Mouse (Mus musculus) liver, postnatal 0 days (tissue): ENCODE measurements around the gene Gpc1. TPM values are rescaled to one million over a fixed set of nuclear protein-coding genes. Genes with fewer than 3 reads are reported as not detected.

ENCODE experiments used
- ATAC-seq: fragments of 200-750 bp; cut with Nextera tagmentation; 2 replicates; pipeline ENCODE4 v1.8.0; 2017; ENCODE audit warnings: mild to moderate bottlenecking, moderate library complexity
- DNase-seq: peaks from one replicate; pipeline ENCODE4 v3.0.0-alpha.2; 2016
- H3K27ac ChIP-seq: fragments of 300-500 bp; sonication (generic); 2 replicates; pipeline ENCODE4 v1.5.1; 2014; ENCODE audit warnings: antibody characterized with exemption, moderate library complexity, mild to moderate bottlenecking, low read depth
- H3K27me3 ChIP-seq: fragments of 300-500 bp; sonication (generic); 2 replicates; pipeline ENCODE4 v1.6.1; 2014; ENCODE audit warnings: low read length, control low read depth, mixed read lengths; ENCODE audit not compliant: insufficient read depth
- H3K36me3 ChIP-seq: fragments of 300-500 bp; sonication (generic); replicated peaks from 2 replicates; pipeline ENCODE4 v1.6.1; 2014; ENCODE audit warnings: mild to moderate bottlenecking, control low read depth, low read length, moderate library complexity, mixed read lengths; ENCODE audit not compliant: insufficient read depth
- H3K4me1 ChIP-seq: fragments of 300-500 bp; sonication (generic); 2 replicates; pipeline ENCODE4 v1.6.1; 2014; ENCODE audit warnings: antibody characterized with exemption, mild to moderate bottlenecking, control low read depth; ENCODE audit not compliant: insufficient read depth
- H3K4me2 ChIP-seq: fragments of 300-500 bp; sonication (generic); 2 replicates; pipeline ENCODE4 v1.6.1; 2014; ENCODE audit warnings: low read depth, mild to moderate bottlenecking, low read length, moderate library complexity, mixed read lengths
- H3K4me3 ChIP-seq: fragments of 300-500 bp; sonication (generic); 2 replicates; pipeline ENCODE4 v1.5.1; 2014; ENCODE audit warnings: low read depth, low read length
- H3K9ac ChIP-seq: fragments of 300-500 bp; sonication (generic); replicated peaks from 2 replicates; pipeline ENCODE4 v1.6.1; 2014; ENCODE audit warnings: mild to moderate bottlenecking, moderate library complexity
- H3K9me3 ChIP-seq: fragments of 300-500 bp; sonication (generic); 2 replicates; pipeline ENCODE4 v1.6.1; 2016; ENCODE audit warnings: mild to moderate bottlenecking, control low read depth, low read length, mixed read lengths
- CTCF ChIP-seq: sonication (generic); IDR thresholded peaks from 2 replicates; pipeline ENCODE4 v1.5.1; 2016; ENCODE audit warnings: antibody characterized with exemption, low read depth
- EP300 ChIP-seq: IDR thresholded peaks from 2 replicates; pipeline ENCODE4 v1.6.1; 2016; ENCODE audit warnings: antibody characterized with exemption, low read depth, mild to moderate bottlenecking
- WGBS: fragments of 180-500 bp; shearing (Covaris S2); extraction: QIAGEN DNeasy Blood & Tissue Kit; methylation state at CpG from one replicate; pipeline ENCODE4 v1.1.7; 2014; ENCODE audit not compliant: insufficient replicate concordance; 5-methylcytosine and 5-hydroxymethylcytosine counted together
- polyA plus RNA-seq: library from polyadenylated mRNA; unstranded; fragments of >200 nt; fragmentation: Nextera tagmentation; extraction: Ambion mirVana; gene quantifications from 2 replicates; pipeline ENCODE4 v1.2.1, GENCODE M21; 2015

Gpc1 gene
- polyA plus RNA-seq, 1 experiment from 2014 or later: 3.3 TPM

DNA sequence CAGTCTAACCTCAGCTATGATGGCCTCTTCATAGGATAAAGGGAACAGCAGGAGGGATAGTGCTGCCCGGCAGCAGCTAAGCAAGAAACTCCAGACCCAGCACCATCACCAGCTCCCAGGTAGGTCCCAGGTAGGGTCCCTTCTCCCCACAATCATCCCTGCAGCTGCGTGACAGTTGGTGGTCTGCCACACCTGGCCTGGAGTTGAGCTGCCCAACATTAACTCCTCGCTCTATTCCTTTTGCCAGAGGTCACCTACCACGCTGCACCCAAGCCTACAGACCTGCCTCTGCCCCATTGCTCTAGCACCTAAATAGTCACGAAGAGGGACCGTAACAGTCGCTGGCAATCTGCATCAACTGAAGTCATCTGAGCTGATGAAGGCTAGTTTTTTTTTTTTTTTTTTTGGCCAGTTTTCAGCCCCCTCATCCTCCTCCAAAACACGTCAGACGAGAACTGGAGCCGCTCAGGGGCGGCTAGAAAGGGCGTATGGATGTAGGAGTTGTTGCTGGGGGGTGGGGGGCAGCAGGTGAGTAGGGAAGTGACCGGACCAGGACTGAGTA is 738 bp upstream of the Gpc1 start:
- ATAC-seq (no peak), DNase-seq (no peak)
- 11% methylated on average over 13 of the region's 13 CpGs for WGBS
- Histone ChIP-seq H3K36me3 (no peaks in the 10 kb centered on the region), H3K4me1 (peaks cover 5% of the 10 kb centered on the region; the same call in 1 of the 2 replicates), H3K9me3 (no peaks in the 10 kb centered on the region), H3K4me3 (peak overlapping the region; percentile 54; the same call in 1 of the 2 replicates), H3K9ac (no peak overlapping the region), H3K27ac (no peak overlapping the region), H3K27me3 (peaks cover 42% of the 10 kb centered on the region), H3K4me2 (peak overlapping the region; percentile 75)
- TF ChIP-seq EP300 (no peak), CTCF (no peak)

GRCm38 (mm10) chr1:92832011-92833010 is 866 bp downstream of the Gpc1 start:
- Histone ChIP-seq H3K4me1 (peaks cover 5% of the 10 kb centered on the region; the same call in 1 of the 2 replicates), H3K36me3 (no peaks in the 10 kb centered on the region), H3K9ac (peak overlapping the region; percentile 58; the same call in 1 of the 2 replicates), H3K27me3 (peaks cover 42% of the 10 kb centered on the region), H3K9me3 (no peaks in the 10 kb centered on the region), H3K4me3 (peak overlapping the region; percentile 54), H3K4me2 (peak overlapping the region; percentile 75), H3K27ac (peak overlapping the region; percentile 24; the same call in 1 of the 2 replicates)
- 3% methylated on average over 62 of the region's 62 CpGs for WGBS
- DNase-seq (no peak), ATAC-seq (peak; percentile 2; the same call in 1 of the 2 replicates)
- TF ChIP-seq CTCF (no peak), EP300 (no peak)

DNA sequence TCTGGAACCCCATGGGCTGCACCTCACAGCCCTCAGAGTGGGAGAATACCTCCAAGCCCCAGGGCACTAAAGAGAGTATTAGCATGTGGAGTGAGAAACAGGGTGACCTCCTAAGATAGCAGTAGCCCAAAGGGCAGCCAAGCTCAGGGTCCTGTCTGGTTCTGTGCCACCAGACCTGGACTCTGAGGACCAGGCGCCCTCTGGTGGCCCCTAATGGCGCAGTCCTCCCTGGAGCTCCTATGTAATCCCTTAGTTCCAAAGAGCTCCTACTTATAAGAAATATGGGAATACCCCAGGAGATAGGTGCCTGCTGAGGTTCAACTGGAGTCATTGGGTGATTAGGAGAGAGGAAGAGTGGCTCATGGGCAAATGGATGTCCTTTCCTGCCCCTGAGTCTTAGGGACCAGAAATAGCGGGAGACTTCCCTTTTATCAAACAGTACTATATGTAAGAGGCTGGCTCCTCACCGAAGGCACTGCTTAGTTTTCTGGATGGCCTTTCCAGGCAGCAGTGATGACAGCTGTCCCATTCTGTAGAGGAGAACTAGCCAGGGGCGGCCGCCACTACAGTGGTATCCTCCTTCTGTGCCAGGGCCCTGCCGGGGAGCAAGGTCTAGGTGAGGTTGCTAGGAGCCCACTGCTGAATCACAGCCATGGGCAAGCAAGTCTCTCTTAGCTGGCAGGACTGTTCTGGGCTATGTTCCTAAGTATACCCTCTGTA is 2.7 kb downstream of the Gpc1 start:
- no peak for TF ChIP-seq EP300
- TF ChIP-seq CTCF: peak; percentile 83
- DNase-seq (peak; percentile 79), ATAC-seq (no peak)
- H3K4me1 ChIP-seq: peaks cover 5% of the 10 kb centered on the region; the same call in 1 of the 2 replicates
- no peak overlapping the region for H3K27ac ChIP-seq
- H3K4me2 ChIP-seq: no peak overlapping the region
- H3K9me3 ChIP-seq: no peaks in the 10 kb centered on the region
- 60% methylated on average over 7 of the region's 7 CpGs for WGBS
- peaks cover 42% of the 10 kb centered on the region for H3K27me3 ChIP-seq
- no peaks in the 10 kb centered on the region for H3K36me3 ChIP-seq
- H3K4me3 ChIP-seq: no peak overlapping the region
- H3K9ac ChIP-seq: no peak overlapping the region

DNA sequence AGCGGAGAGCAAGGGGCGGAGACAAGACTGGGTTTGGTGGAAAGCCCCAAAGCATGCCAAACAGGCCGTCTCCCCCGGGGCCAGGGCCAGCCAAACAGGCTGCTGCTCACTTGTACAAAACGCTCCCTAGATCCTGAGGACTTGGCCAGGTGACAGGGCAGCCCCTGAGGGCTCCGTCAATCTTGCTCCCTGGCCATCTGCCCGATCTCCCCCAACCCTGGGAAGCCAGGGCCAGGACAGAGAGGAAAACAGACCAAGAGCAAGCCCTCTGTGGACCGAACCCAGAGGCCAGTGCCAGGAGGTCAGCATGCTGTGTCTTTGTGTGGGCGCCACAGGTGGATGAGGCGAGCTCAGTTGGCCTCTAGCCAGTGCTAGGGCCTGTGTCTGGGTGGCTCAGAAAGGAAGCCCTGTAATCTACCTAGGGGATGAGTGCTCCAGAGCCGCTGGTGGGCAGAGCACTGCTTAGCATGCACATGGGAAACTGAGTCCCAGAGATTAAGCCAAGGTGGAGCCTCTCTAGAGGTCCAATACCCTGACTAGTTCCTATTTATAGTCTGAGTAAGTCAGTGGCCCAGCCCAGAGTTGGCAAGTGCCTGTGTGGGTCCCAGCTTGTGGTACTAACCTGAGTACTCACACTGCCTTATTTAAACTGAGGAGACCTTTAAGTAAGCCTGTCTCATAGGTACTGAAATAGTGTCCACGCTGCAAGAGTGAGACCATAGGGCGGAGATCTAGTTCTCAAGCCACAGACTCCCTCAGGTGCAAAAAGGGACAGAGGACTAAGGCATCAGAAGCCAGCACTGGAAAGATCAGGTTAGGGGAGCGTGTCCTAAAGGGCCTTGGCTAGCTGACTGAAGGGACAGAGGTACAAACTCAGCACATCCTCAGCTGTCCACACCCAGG is 6.7 kb downstream of the Gpc1 start:
- Histone ChIP-seq H3K36me3 (no peaks in the 10 kb centered on the region), H3K9ac (no peak overlapping the region), H3K4me3 (no peak overlapping the region), H3K9me3 (no peaks in the 10 kb centered on the region), H3K4me1 (no peaks in the 10 kb centered on the region), H3K4me2 (no peak overlapping the region), H3K27me3 (peaks cover 8% of the 10 kb centered on the region), H3K27ac (no peak overlapping the region)
- TF ChIP-seq CTCF (no peak), EP300 (no peak)
- DNase-seq (no peak), ATAC-seq (no peak)
- 74% methylated on average over 14 of the region's 14 CpGs for WGBS

DNA sequence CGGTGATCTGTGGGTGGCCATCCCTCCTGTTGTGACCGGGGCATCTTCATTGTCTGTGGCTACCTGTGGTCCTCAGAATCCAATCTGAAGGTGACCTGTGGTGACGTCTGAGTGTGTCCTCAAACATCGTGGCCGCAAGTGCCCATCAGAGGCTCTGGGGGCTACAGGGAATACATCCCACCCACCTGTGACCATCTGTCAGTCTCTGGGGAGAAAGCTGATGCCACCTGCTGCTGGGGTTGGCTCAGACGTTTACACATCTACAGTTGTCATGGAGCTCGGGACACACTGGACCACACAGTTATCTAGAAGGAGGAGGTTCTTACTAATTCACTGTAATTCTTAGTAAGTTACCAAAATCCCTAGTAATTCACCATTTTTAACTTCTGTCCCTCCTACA is 7.8 kb downstream of the Gpc1 start:
- no peaks in the 10 kb centered on the region for H3K36me3 ChIP-seq
- H3K4me2 ChIP-seq: no peak overlapping the region
- DNase-seq (no peak), ATAC-seq (no peak)
- no peaks in the 10 kb centered on the region for H3K4me1 ChIP-seq
- H3K9me3 ChIP-seq: no peaks in the 10 kb centered on the region
- H3K4me3 ChIP-seq: no peak overlapping the region
- 70% methylated on average over 7 of the region's 7 CpGs for WGBS
- TF ChIP-seq CTCF (no peak), EP300 (no peak)
- H3K27ac ChIP-seq: no peak overlapping the region
- no peak overlapping the region for H3K9ac ChIP-seq
- H3K27me3 ChIP-seq: no peaks in the 10 kb centered on the region
